ENCODE assay signal across 16 mouse cellular contexts in genomic region chr15:98582410-98582809, GRCm38 (mm10). TPM values are rescaled to one million over a fixed set of nuclear protein-coding genes. Genes with fewer than 3 reads are reported as not detected.
DNase-seq lines count a peak whose midpoint lies in the region; ATAC-seq and TF ChIP-seq lines count a peak whose summit lies in the region.
"Had no signal": no experiment of that assay in that cellular context is flagged by ENCODE, and none has a peak within 500 bp of the region (broad histone marks: within the 10 kb centered on the region; RNA-seq: fewer than 3 reads in every experiment).

No protein-coding gene starts in this region.

- no peaks in the 10 kb centered on the region for H3K4me1 ChIP-seq in forebrain, postnatal 0 days (ENCODE audit: insufficient read depth)
- H3K4me1 ChIP-seq: embryonic facial prominence, embryonic 15.5 days; midbrain, embryonic 15.5 days had no signal

- H3K27ac ChIP-seq in forebrain, postnatal 0 days (ENCODE audit: low read depth, low read length): no peak overlapping the region
- H3K27ac ChIP-seq: embryonic facial prominence, embryonic 15.5 days; kidney, postnatal 0 days; midbrain, embryonic 15.5 days; neural tube, embryonic 12.5 days had no signal

- peak; percentile 53 for DNase-seq in adrenal gland, postnatal 14 days
- no peak for DNase-seq in adrenal gland, postnatal 25 days
- peak; percentile 42 for DNase-seq in layer of hippocampus, adult 11-12 months (ENCODE audit: low spot score)
- DNase-seq in layer of hippocampus, postnatal 25 days (ENCODE audit: extremely low spot score in 1 of 2, low spot score in 1 of 2): no peak
- peak; percentile 31 for DNase-seq in forebrain, postnatal 0 days
- peak; percentile 60 for DNase-seq in layer of hippocampus, adult 9-11 months
- DNase-seq in embryo, embryonic 10.5 days (ENCODE audit: low spot score): no peak
- DNase-seq in thymus, postnatal 4 days: no peak

- H3K9ac ChIP-seq in forebrain, postnatal 0 days: no peak overlapping the region
- H3K9ac ChIP-seq: embryonic facial prominence, embryonic 15.5 days; midbrain, embryonic 15.5 days; neural tube, embryonic 12.5 days had no signal

- no peaks in the 10 kb centered on the region for H3K27me3 ChIP-seq in forebrain, postnatal 0 days (ENCODE audit: insufficient read depth, low read length)
- H3K27me3 ChIP-seq: embryonic facial prominence, embryonic 15.5 days; neural tube, embryonic 12.5 days had no signal

- no peak for TF ChIP-seq CTCF in forebrain, postnatal 0 days (IDR thresholded peaks at IDR 0.05; ENCODE audit: low read depth)

- H3K4me3 ChIP-seq in forebrain, postnatal 0 days (ENCODE audit: low read depth, low read length): no peak overlapping the region
- H3K4me3 ChIP-seq: embryonic facial prominence, embryonic 15.5 days; midbrain, embryonic 15.5 days; neural tube, embryonic 12.5 days had no signal

- no peak overlapping the region for H3K4me2 ChIP-seq in forebrain, postnatal 0 days (ENCODE audit: low read depth)
- H3K4me2 ChIP-seq: embryonic facial prominence, embryonic 15.5 days; midbrain, embryonic 15.5 days; neural tube, embryonic 12.5 days had no signal

- WGBS in forebrain, postnatal 0 days: 58% methylated on average over 8 of the region's 8 CpGs

- H3K36me3 ChIP-seq in forebrain, postnatal 0 days (ENCODE audit: insufficient read depth): no peaks in the 10 kb centered on the region
- H3K36me3 ChIP-seq: embryonic facial prominence, embryonic 15.5 days; midbrain, embryonic 15.5 days; neural tube, embryonic 12.5 days had no signal

- ATAC-seq in forebrain, postnatal 0 days: peak; percentile 49; the same call in 1 of the 2 replicates
- ATAC-seq: midbrain, embryonic 15.5 days had no signal

- H3K9me3 ChIP-seq in forebrain, postnatal 0 days (ENCODE audit: low read length): no peaks in the 10 kb centered on the region
- H3K9me3 ChIP-seq: embryonic facial prominence, embryonic 15.5 days; midbrain, embryonic 15.5 days; neural tube, embryonic 12.5 days had no signal

RNA-seq across cellular contexts. Expression of gene 4930415O20Rik, which starts 11.6 kb away (rescaled TPM):
- 1.1 TPM in 1 of 2 replicates, not detected in the other for total RNA-seq in adrenal gland, postnatal 14 days (2021)
- not detected in 2 replicates for total RNA-seq in adrenal gland, postnatal 25 days (2021)
- total RNA-seq in layer of hippocampus, postnatal 25 days (2021): under 1 TPM in 1 of 2 experiments, not detected in 1; 0.73 TPM
- total RNA-seq in forebrain, postnatal 0 days (2014; rRNA removed): not detected in 2 replicates
- polyA plus RNA-seq in forebrain, postnatal 0 days (2015; fragmentation: Nextera tagmentation; extraction: Ambion mirVana): 0.51 TPM in 1 of 2 replicates, not detected in the other
- total RNA-seq: hematopoietic stem cell, adult 5-6 weeks; left cerebral cortex, postnatal 14 days had no signal
- polyA plus RNA-seq: liver, embryonic 16.5 days; neural tube, embryonic 12.5 days; thymus, postnatal 0 days had no signal

RNA-seq across cellular contexts. Expression of gene Ccnt1, which starts 11.7 kb away (rescaled TPM):
- 57.0 and 57.3 TPM in 2 replicates for total RNA-seq in adrenal gland, postnatal 14 days (2021)
- total RNA-seq in adrenal gland, postnatal 25 days (2021): 52.2 and 55.9 TPM in 2 replicates
- 10 to 100 TPM; 40.1 to 45.0 TPM for total RNA-seq in layer of hippocampus, postnatal 25 days (2021)
- 51.1 and 52.0 TPM in 2 replicates for total RNA-seq in forebrain, postnatal 0 days (2014; rRNA removed)
- polyA plus RNA-seq in forebrain, postnatal 0 days (2015; fragmentation: Nextera tagmentation; extraction: Ambion mirVana): 35.5 and 47.0 TPM in 2 replicates

RNA-seq across cellular contexts. Expression of gene Adcy6, which starts 27.5 kb away (rescaled TPM):
- total RNA-seq in adrenal gland, postnatal 14 days (2021): 73.8 and 86.1 TPM in 2 replicates
- total RNA-seq in adrenal gland, postnatal 25 days (2021): 42.7 and 48.9 TPM in 2 replicates
- 10 to 100 TPM; 45.1 to 45.8 TPM for total RNA-seq in layer of hippocampus, postnatal 25 days (2021)
- 39.2 and 42.3 TPM in 2 replicates for total RNA-seq in forebrain, postnatal 0 days (2014; rRNA removed)
- 1.9 and 5.4 TPM in 2 replicates for polyA plus RNA-seq in forebrain, postnatal 0 days (2015; fragmentation: Nextera tagmentation; extraction: Ambion mirVana)

RNA-seq across cellular contexts. Expression of gene Cacnb3, which starts 48.2 kb away (rescaled TPM):
- total RNA-seq in adrenal gland, postnatal 14 days (2021): 12.0 and 18.2 TPM in 2 replicates
- 12.6 and 14.3 TPM in 2 replicates for total RNA-seq in adrenal gland, postnatal 25 days (2021)
- 100 to 1,000 TPM; 189 to 209 TPM for total RNA-seq in layer of hippocampus, postnatal 25 days (2021)
- total RNA-seq in forebrain, postnatal 0 days (2014; rRNA removed): 191 and 201 TPM in 2 replicates
- 133 and 139 TPM in 2 replicates for polyA plus RNA-seq in forebrain, postnatal 0 days (2015; fragmentation: Nextera tagmentation; extraction: Ambion mirVana)
- total RNA-seq: hematopoietic stem cell, adult 5-6 weeks had no signal

RNA-seq across cellular contexts. Expression of gene Kansl2, which starts 48.3 kb away (rescaled TPM):
- total RNA-seq in adrenal gland, postnatal 14 days (2021): 72.5 and 85.8 TPM in 2 replicates
- 91.3 and 107 TPM in 2 replicates for total RNA-seq in adrenal gland, postnatal 25 days (2021)
- total RNA-seq in layer of hippocampus, postnatal 25 days (2021): 10 to 100 TPM; 59.5 to 59.7 TPM
- total RNA-seq in forebrain, postnatal 0 days (2014; rRNA removed): 69.9 and 74.1 TPM in 2 replicates
- 109 and 110 TPM in 2 replicates for polyA plus RNA-seq in forebrain, postnatal 0 days (2015; fragmentation: Nextera tagmentation; extraction: Ambion mirVana)

Comparison
In these comparisons a context has a peak if more than half of its experiments do, and no peak if none do; other contexts are left out.
1. DNase-seq: peak in adrenal gland, postnatal 14 days (single experiment), layer of hippocampus, adult 11-12 months (single experiment), forebrain, postnatal 0 days (single experiment) and layer of hippocampus, adult 9-11 months (single experiment); none in adrenal gland, postnatal 25 days (single experiment), layer of hippocampus, postnatal 25 days (0 of 2), embryo, embryonic 10.5 days (single experiment) and thymus, postnatal 4 days (single experiment).